Comparison of ENCODE assay signal across 18 mouse cellular contexts in the genomic region with DNA sequence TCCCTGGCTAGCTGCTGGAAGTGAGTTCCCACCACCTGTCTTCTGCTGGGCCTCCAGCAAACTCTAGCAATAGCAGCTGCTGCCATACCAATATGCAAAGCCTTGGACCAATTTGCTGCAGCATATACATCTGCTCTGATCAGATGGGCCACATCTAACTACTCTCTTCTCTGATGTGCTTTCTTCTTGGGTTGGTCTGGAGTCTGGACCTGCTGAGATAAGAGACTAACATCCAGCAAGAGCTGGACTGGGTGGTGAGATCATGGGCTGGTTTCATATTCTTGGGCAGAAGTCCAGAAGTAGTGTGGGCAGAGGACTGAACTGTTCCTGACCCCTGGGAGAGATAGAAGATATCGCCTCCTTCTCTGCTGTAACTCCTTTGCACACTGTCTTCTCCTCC. TPM values are rescaled to one million over a fixed set of nuclear protein-coding genes. Genes with fewer than 3 reads are reported as not detected.
A peak's percentile ranks its signal among the peaks of the same experiment; 100 is the strongest.
DNase-seq lines count a peak whose midpoint lies in the region; ATAC-seq lines count a peak whose summit lies in the region.
"Had no signal": no experiment of that assay in that cellular context is flagged by ENCODE, and none has a peak within 500 bp of the region (broad histone marks: within the 10 kb centered on the region; RNA-seq: fewer than 3 reads in every experiment).

No protein-coding gene starts in this region.

- DNase-seq in 416B (ENCODE audit: low read depth): peak; percentile 81
- DNase-seq in MN1 (ENCODE audit: low spot score): peak; percentile 51
- DNase-seq in liver: peak; percentile 50
- no peak for DNase-seq in embryo, embryonic 11 days
- DNase-seq in lung, postnatal 14 days: no peak
- DNase-seq in cerebellum, postnatal 14 days: no peak
- DNase-seq: adrenal gland, adult 2 months; cerebellum, adult 18-20 months; gastrocnemius, postnatal 10 days; heart, adult 2 months; heart, postnatal 14 days; layer of hippocampus, postnatal 36 days; lung, postnatal 4 days; right cerebral cortex, postnatal 4 days; thymus, postnatal 4 days had no signal

- peak; percentile 35 for ATAC-seq in megakaryocyte progenitor cell, adult 5-6 weeks (replicated peaks; ENCODE audit: poor library complexity)
- ATAC-seq: intestine, embryonic 15.5 days had no signal

RNA-seq across cellular contexts. Expression of a gene that starts 4.0 kb away (rescaled TPM):
- 33.0 and 33.7 TPM in 2 replicates for total RNA-seq in megakaryocyte progenitor cell, adult 5-6 weeks (2015)
- total RNA-seq in megakaryocyte progenitor cell, adult 5-6 weeks (2017): 48.6 and 58.7 TPM in 2 replicates

RNA-seq across cellular contexts. Expression of a gene that starts 15.1 kb away (rescaled TPM):
- 0.34 and 0.42 TPM in 2 replicates for total RNA-seq in megakaryocyte progenitor cell, adult 5-6 weeks (2015)
- total RNA-seq in megakaryocyte progenitor cell, adult 5-6 weeks (2017): 0.21 and 0.68 TPM in 2 replicates
- total RNA-seq: liver, adult 2 months had no signal

RNA-seq across cellular contexts. Expression of a gene that starts 40.9 kb away (rescaled TPM):
- 5.9 TPM in 2 replicates for total RNA-seq in megakaryocyte progenitor cell, adult 5-6 weeks (2015)
- 1.2 and 1.5 TPM in 2 replicates for total RNA-seq in megakaryocyte progenitor cell, adult 5-6 weeks (2017)

RNA-seq across cellular contexts. Expression of a gene that starts 46.7 kb away (rescaled TPM):
- total RNA-seq in megakaryocyte progenitor cell, adult 5-6 weeks (2015): 8.9 and 10.4 TPM in 2 replicates
- 12.2 and 25.1 TPM in 2 replicates for total RNA-seq in megakaryocyte progenitor cell, adult 5-6 weeks (2017)

RNA-seq across cellular contexts. Expression of a gene that starts 47.6 kb away (rescaled TPM):
- 34.4 and 34.9 TPM in 2 replicates for total RNA-seq in megakaryocyte progenitor cell, adult 5-6 weeks (2015)
- 48.6 and 69.7 TPM in 2 replicates for total RNA-seq in megakaryocyte progenitor cell, adult 5-6 weeks (2017)

Comparison
In these comparisons a context has a peak if more than half of its experiments do, and no peak if none do; other contexts are left out.
1. DNase-seq: peak in 416B (single experiment), MN1 (single experiment) and liver (single experiment); none in embryo, embryonic 11 days (single experiment), lung, postnatal 14 days (single experiment) and cerebellum, postnatal 14 days (0 of 2).